Mouse (Mus musculus) MN1 (cell line): ENCODE measurements around the gene Cacna1d.

ENCODE experiments used
- DNase-seq: peaks from one replicate; pipeline ENCODE4 v3.0.0-alpha.2; 2016; ENCODE audit warnings: low spot score

Gene Cacna1d

GRCm38 (mm10) chr14:30491342-30491741 is at the start of gene Cacna1d:
Gene Cacna1d, minus strand, starts transcription at chr14:30491455.
- no peak for DNase-seq

GRCm38 (mm10) chr14:30533780-30534450 is 42.7 kb upstream of the Cacna1d start:
- no peak for DNase-seq

GRCm38 (mm10) chr14:30531896-30532295 is 40.6 kb upstream of the Cacna1d start:
- no peak for DNase-seq

- DNase-seq, result no peak
Observed at GRCm38 (mm10) chr14:30531431-30531830, 40.2 kb upstream of the Cacna1d start.

- no peak for DNase-seq
Observed at GRCm38 (mm10) chr14:30530726-30531269, 39.5 kb upstream of the Cacna1d start.

- DNase-seq, result no peak
Observed at GRCm38 (mm10) chr14:30529454-30529853, 38.2 kb upstream of the Cacna1d start.

GRCm38 (mm10) chr14:30528961-30529360 is 37.7 kb upstream of the Cacna1d start:
- DNase-seq, result no peak

- no peak for DNase-seq
Observed at GRCm38 (mm10) chr14:30528392-30528791, 37.1 kb upstream of the Cacna1d start.

- no peak for DNase-seq
Observed at GRCm38 (mm10) chr14:30523356-30523755, 32.1 kb upstream of the Cacna1d start.

- no peak for DNase-seq
Observed at GRCm38 (mm10) chr14:30519323-30519722, 28.1 kb upstream of the Cacna1d start.

- peak; percentile 58 for DNase-seq
Observed at GRCm38 (mm10) chr14:30515931-30516723, 24.9 kb upstream of the Cacna1d start.

GRCm38 (mm10) chr14:30512896-30513295 is 21.6 kb upstream of the Cacna1d start:
- DNase-seq, result no peak

- no peak for DNase-seq
Observed at GRCm38 (mm10) chr14:30510214-30510763, 19.0 kb upstream of the Cacna1d start.

- DNase-seq, result no peak
Observed at GRCm38 (mm10) chr14:30504990-30505389, 13.7 kb upstream of the Cacna1d start.

GRCm38 (mm10) chr14:30498202-30498601 is 6.9 kb upstream of the Cacna1d start:
- DNase-seq, result no peak

- no peak for DNase-seq
Observed at GRCm38 (mm10) chr14:30494998-30495397, 3.7 kb upstream of the Cacna1d start.

GRCm38 (mm10) chr14:30493276-30493675 is 2.0 kb upstream of the Cacna1d start:
- no peak for DNase-seq

GRCm38 (mm10) chr14:30479361-30479948 is 11.8 kb downstream of the Cacna1d start, which contains the start of gene Dcp1a:
Gene Dcp1a, plus strand, starts transcription at chr14:30479535.
- peak; percentile 96 for DNase-seq

GRCm38 (mm10) chr14:30474416-30474815 is 16.8 kb downstream of the Cacna1d start:
- DNase-seq, result no peak

GRCm38 (mm10) chr14:30473605-30474004 is 17.6 kb downstream of the Cacna1d start:
- no peak for DNase-seq

- no peak for DNase-seq
Observed at GRCm38 (mm10) chr14:30463312-30463711, 27.9 kb downstream of the Cacna1d start.

- DNase-seq, result peak; percentile 82
Observed at GRCm38 (mm10) chr14:30459891-30460523, 31.2 kb downstream of the Cacna1d start.
